Mouse (Mus musculus): ENCODE data around the gene Gm21887.

Gm21887 gene

DNA sequence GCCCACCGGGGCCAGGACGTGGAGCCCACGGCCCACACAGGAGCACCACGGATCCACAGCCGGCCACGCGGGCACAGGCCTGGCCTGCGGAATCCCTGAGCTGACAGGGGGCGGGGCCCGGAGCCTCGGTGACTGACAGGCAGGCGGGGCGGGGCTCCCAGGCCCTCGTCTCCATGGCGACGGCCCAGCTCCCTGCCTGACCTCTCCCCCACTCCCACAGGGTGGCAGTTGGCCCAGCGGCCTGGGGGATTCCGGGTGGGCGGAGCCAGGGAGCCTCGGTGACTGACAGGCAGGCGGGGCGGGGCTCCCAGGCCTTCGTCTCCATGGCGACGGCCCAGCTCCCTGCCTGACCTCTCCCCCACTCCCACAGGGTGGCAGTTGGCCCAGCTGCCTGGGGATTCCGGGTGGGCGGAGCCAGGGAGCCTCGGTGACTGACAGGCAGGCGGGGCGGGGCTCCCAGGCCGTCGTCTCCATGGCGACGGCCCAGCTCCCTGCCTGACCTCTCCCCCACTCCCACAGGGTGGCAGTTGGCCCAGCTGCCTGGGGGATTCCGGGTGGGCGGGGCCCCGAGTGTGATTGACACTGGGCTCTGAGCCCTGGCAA lies 11.5 kb upstream of the Gm21887 start:
- WGBS, result 4% methylated on average over 10 of the region's 37 CpGs

- WGBS, result 17% methylated on average over 2 of the region's 4 CpGs
These were observed 10.8 kb upstream of the Gm21887 start for GRCm38 (mm10) chrX:169998559-169999219.

- WGBS, result 39% methylated on average over 6 of the region's 11 CpGs
These were observed 10.1 kb upstream of the Gm21887 start for GRCm38 (mm10) chrX:169999226-169999883.

- 8% methylated on average over 2 of the region's 3 CpGs for WGBS
These were observed 9.4 kb upstream of the Gm21887 start for GRCm38 (mm10) chrX:169999912-170000641.

DNA sequence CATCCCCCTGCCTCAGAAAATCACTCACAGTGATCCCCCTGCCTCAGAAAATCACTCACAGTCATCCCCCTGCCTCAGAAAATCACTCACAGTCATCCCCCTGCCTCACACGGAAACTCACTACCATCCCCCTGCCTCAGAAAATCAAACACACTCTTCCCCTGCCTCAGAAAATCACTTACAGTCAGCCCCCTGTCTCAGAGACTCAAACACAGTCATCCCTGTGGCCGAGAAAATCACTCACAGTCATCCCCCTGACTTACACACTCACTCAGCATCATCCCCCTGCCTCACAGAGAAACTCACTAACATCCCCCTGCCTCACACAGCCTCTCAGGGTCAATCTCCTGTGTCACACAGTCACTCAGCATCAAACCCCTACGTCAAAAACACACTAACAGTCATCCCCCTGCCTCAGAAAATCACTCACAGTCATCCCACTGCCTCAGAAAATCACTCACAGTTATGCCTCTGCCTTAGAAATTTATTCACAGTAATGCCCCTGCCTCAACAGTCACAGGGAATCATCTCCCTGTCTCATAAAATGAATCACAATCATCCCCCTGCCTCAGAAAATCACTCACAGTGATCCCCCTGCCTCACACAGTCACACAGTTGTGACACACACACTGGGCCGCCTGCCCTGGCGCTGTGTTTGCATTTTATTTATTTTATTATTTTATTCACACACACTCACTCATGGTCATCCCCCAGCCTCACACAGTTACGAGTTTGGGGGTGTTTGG lies 8.6 kb upstream of the Gm21887 start:
- WGBS, result 41% methylated on average over 6 of the region's 6 CpGs

DNA sequence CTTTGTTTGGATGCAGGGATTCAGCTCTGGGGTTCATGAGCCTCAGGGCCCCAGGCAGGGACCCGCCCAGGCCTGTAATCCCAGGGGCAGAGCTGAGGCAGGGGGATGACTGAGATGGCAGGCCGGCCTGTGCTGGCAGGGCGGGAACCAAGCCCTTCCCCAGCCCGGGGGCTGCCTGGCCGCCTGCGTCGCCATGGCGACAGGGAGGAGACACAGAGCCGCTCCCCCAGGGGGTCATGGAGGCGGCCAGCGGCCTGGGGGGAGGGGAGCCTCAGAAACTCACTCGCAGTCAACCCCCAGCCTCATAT lies 8.1 kb upstream of the Gm21887 start:
- 48% methylated on average over 4 of the region's 12 CpGs for WGBS

- 45% methylated on average over 11 of the region's 18 CpGs for WGBS
These were observed 6.8 kb upstream of the Gm21887 start for GRCm38 (mm10) chrX:170002510-170003197.

- 10% methylated on average over 1 of the region's 1 CpGs for WGBS
These were observed 5.9 kb upstream of the Gm21887 start for GRCm38 (mm10) chrX:170003536-170003935.

DNA sequence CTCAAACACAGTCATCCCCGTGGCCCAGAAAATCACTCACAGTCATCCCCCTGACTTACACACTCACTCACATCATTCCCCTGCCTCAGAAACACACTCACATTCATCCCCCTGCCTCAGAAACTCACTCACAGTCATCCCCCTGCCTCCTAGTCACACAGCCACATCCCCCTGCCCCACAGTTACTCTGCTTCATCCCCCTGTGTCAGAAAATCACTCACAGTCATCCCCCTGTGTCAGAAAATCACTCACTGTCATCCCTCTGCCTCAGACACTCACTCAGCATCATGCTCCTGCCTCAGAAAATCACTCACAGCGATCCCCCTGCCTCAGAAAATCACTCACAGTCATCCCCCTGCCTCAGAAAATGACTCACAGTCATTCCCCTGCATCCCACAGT lies 5.2 kb upstream of the Gm21887 start:
- 49% methylated on average over 2 of the region's 2 CpGs for WGBS

DNA sequence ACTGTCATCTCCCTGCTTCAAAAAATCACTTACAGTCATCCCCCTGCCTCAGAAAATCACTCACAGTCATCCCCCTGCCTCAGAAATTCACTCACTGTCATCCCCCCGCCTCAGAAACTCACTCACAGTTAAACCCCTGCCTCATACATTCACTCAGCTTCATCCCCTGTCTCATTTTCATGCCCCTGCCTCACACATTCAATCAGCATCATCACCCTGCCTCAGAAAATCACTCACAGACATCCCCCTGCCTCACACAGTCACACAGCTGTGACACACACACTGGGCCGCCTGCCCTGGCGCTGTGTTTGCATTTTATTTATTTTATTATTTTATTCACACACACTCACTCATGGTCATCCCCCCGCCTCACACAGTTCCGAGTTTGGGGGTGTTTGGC lies 4.7 kb upstream of the Gm21887 start:
- WGBS, result 28% methylated on average over 5 of the region's 5 CpGs

- WGBS, result 19% methylated on average over 13 of the region's 13 CpGs
These were observed 4.3 kb upstream of the Gm21887 start for GRCm38 (mm10) chrX:170005194-170005593.

GRCm38 (mm10) chrX:170005695-170006297 lies 3.7 kb upstream of the Gm21887 start:
- 39% methylated on average over 1 of the region's 1 CpGs for WGBS

DNA sequence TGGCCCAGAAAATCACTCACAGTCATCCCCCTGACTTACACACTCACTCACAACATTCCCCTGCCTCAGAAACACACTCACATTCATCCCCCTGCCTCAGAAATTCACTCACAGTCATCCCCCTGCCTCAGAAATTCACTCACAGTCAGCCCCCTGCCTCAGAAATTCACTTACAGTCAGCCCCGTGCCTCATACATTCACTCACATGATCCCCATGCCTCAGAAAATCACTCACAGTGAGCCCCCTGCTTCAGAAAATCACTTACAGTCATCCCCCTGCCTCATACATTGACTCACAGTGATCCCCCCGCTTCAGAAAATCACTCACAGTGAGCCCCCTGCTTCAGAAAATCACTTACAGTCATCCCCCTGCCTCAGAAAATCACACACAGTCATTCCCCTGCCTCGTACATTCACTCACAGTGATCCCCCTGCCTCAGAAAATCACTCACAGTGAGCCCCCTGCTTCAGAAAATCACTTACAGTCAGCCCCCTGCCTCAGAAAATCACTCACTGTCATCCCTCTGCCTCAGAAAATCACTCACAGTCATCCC lies 2.7 kb upstream of the Gm21887 start:
- 52% methylated on average over 3 of the region's 3 CpGs for WGBS

- WGBS, result 53% methylated on average over 2 of the region's 2 CpGs
These were observed 1.9 kb upstream of the Gm21887 start for GRCm38 (mm10) chrX:170007375-170008178.

DNA sequence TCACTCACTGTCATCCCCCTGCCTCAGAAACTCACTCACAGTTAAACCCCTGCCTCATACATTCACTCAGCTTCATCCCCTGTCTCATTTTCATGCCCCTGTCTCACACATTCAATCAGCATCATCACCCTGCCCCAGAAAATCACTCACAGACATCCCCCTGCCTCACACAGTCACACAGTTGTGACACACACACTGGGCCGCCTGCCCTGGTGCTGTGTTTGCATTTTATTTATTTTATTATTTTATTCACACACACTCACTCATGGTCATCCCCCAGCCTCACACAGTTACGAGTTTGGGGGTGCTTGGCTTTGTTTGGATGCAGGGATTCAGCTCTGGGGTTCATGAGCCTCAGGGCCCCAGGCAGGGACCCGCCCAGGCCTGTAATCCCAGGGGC lies 875 bp upstream of the Gm21887 start:
- 48% methylated on average over 3 of the region's 3 CpGs for WGBS

GRCm38 (mm10) chrX:170009801-170010221 lies 352 bp downstream of the Gm21887 start:
- 63% methylated on average over 25 of the region's 25 CpGs for WGBS

GRCm38 (mm10) chrX:170010581-170011528 lies 1.4 kb downstream of the Gm21887 start:
- WGBS, result 86% methylated on average over 97 of the region's 97 CpGs

DNA sequence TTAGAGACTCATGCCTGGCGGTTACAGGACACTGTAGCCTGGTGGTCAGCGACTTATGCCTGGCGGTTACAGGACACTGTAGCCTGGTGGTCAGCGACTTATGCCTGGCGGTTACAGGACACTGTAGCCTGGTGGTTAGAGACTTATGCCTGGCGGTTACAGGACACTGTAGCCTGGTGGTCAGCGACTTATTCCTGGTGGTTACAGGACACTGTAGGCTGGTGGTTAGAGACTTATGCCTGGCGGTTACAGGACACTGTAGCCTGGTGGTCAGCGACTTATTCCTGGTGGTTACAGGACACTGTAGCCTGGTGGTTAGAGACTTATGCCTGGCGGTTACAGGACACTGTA lies 2.0 kb downstream of the Gm21887 start:
- WGBS, result 76% methylated on average over 7 of the region's 10 CpGs

- WGBS, result no CpG with 5 or more reads among the region's 13 CpGs
These were observed 4.0 kb downstream of the Gm21887 start for GRCm38 (mm10) chrX:170013421-170013820.

Data from cerebral cortex, adult 2 months (tissue).